Mouse (Mus musculus) limb, embryonic 15.5 days (tissue): ENCODE results near the gene Cdyl. TPM values are rescaled to one million over a fixed set of nuclear protein-coding genes. Genes with fewer than 3 reads are reported as not detected.

Experiments
- ATAC-seq: fragments of 200-750 bp; cut with Nextera tagmentation; 2 replicates; pipeline ENCODE4 v1.8.0; 2017; ENCODE audit warnings: low read depth, moderate TSS enrichment; ENCODE audit not compliant: insufficient number of reproducible peaks, low FRiP score, low TSS enrichment
- H3K27ac ChIP-seq: fragments of 300-500 bp; sonication (generic); 2 replicates; pipeline ENCODE4 v1.5.1; 2015; ENCODE audit warnings: moderate library complexity, mild to moderate bottlenecking, inconsistent platforms
- H3K27me3 ChIP-seq: fragments of 300-500 bp; sonication (generic); 2 replicates; pipeline ENCODE4 v1.6.1; 2015; ENCODE audit warnings: inconsistent platforms
- H3K36me3 ChIP-seq: fragments of 300-500 bp; sonication (generic); 2 replicates; pipeline ENCODE4 v1.6.1; 2015; ENCODE audit warnings: inconsistent platforms
- H3K4me1 ChIP-seq: fragments of 300-500 bp; sonication (generic); 2 replicates; pipeline ENCODE4 v1.6.1; 2015; ENCODE audit warnings: inconsistent platforms
- H3K4me2 ChIP-seq: fragments of 300-500 bp; sonication (generic); 2 replicates; pipeline ENCODE4 v1.6.1; 2015; ENCODE audit warnings: mild to moderate bottlenecking, inconsistent platforms
- H3K4me3 ChIP-seq: fragments of 300-500 bp; sonication (generic); 2 replicates; pipeline ENCODE4 v1.5.1; 2015; ENCODE audit warnings: mild to moderate bottlenecking, inconsistent platforms
- H3K9ac ChIP-seq: fragments of 300-500 bp; sonication (generic); 2 replicates; pipeline ENCODE4 v1.6.1; 2015; ENCODE audit warnings: inconsistent platforms
- H3K9me3 ChIP-seq: fragments of 300-500 bp; sonication (generic); 2 replicates; pipeline ENCODE4 v1.6.1; 2016; ENCODE audit warnings: inconsistent platforms
- WGBS: fragments of 180-500 bp; shearing (Covaris S2); methylation state at CpG from one replicate; pipeline ENCODE4 v1.1.7; 2015; 5-methylcytosine and 5-hydroxymethylcytosine counted together
- polyA plus RNA-seq: library from polyadenylated mRNA; unstranded; fragments of >200 nt; fragmentation: Nextera tagmentation; extraction: Ambion mirVana; gene quantifications from 2 replicates; pipeline ENCODE4 v1.2.1, GENCODE M21; 2015

Gene Cdyl
- polyA plus RNA-seq, 1 experiment from 2014 or later: 16.6 TPM

GRCm38 (mm10) chr13:35911476-35911875 is 251.8 kb downstream of the Cdyl start:
- no peak overlapping the region for H3K4me2 ChIP-seq
- no peaks in the 10 kb centered on the region for H3K27me3 ChIP-seq
- 91% methylated on average over 1 of the region's 1 CpGs for WGBS
- 0 out of 2 replicates have a peak, but pooled peaks cover 1% of the 10 kb centered on the region for H3K4me1 ChIP-seq
- no peak for ATAC-seq
- H3K36me3 ChIP-seq: no peaks in the 10 kb centered on the region
- no peaks in the 10 kb centered on the region for H3K9me3 ChIP-seq
- H3K9ac ChIP-seq: no peak overlapping the region
- no peak overlapping the region for H3K27ac ChIP-seq
- H3K4me3 ChIP-seq: no peak overlapping the region

Other genes with a start within 250 kb of the Cdyl start
- 16.6 and 18.2 TPM in 2 replicates for gene Rpp40, start 246.5 kb downstream of the Cdyl start, polyA plus RNA-seq